Mouse (Mus musculus): ENCODE measurements around the gene Sept3. TPM values are rescaled to one million over a fixed set of nuclear protein-coding genes. Genes with fewer than 3 reads are reported as not detected.
A peak's percentile ranks its signal among the peaks of the same experiment; 100 is the strongest.

The Sept3 gene
- polyA plus RNA-seq, 1 experiment from 2014 or later, result 3.8 TPM

- H3K27ac ChIP-seq (ENCODE audit: poor library complexity, severe bottlenecking), result no peak overlapping the region
- no peak for ATAC-seq (ENCODE audit: insufficient number of reproducible peaks, low FRiP score)
- no peak overlapping the region for H3K4me3 ChIP-seq
- no peak overlapping the region for H3K9ac ChIP-seq
- no peak overlapping the region for H3K4me2 ChIP-seq
- no peaks in the 10 kb centered on the region for H3K36me3 ChIP-seq
- 0 out of 2 replicates have a peak, but pooled peaks cover 4% of the 10 kb centered on the region for H3K27me3 ChIP-seq (replicated peaks)
- WGBS, result 75% methylated on average over 3 of the region's 3 CpGs
- H3K4me1 ChIP-seq (replicated peaks), result no peaks in the 10 kb centered on the region
- H3K9me3 ChIP-seq (replicated peaks), result no peaks in the 10 kb centered on the region
Observed at GRCm38 (mm10) chr15:82307107-82307506, 32.4 kb downstream of the Sept3 start.

- no peaks in the 10 kb centered on the region for H3K9me3 ChIP-seq (replicated peaks)
- 81% methylated on average over 3 of the region's 3 CpGs for WGBS
- H3K4me3 ChIP-seq, result no peak overlapping the region
- 0 out of 2 replicates have a peak, but pooled peaks cover 4% of the 10 kb centered on the region for H3K27me3 ChIP-seq (replicated peaks)
- H3K4me1 ChIP-seq (replicated peaks), result no peaks in the 10 kb centered on the region
- no peak for ATAC-seq (ENCODE audit: insufficient number of reproducible peaks, low FRiP score)
- H3K27ac ChIP-seq (ENCODE audit: poor library complexity, severe bottlenecking), result no peak overlapping the region
- H3K9ac ChIP-seq, result no peak overlapping the region
- no peak overlapping the region for H3K4me2 ChIP-seq
- no peaks in the 10 kb centered on the region for H3K36me3 ChIP-seq
Observed at GRCm38 (mm10) chr15:82308416-82308815, 33.7 kb downstream of the Sept3 start.

GRCm38 (mm10) chr15:82317839-82318238 lies 43.1 kb downstream of the Sept3 start:
- no peak for ATAC-seq (ENCODE audit: insufficient number of reproducible peaks, low FRiP score)
- Histone ChIP-seq H3K4me1 (replicated peaks) (no peaks in the 10 kb centered on the region), H3K27ac (ENCODE audit: poor library complexity, severe bottlenecking) (no peak overlapping the region), H3K36me3 (no peaks in the 10 kb centered on the region), H3K4me3 (no peak overlapping the region), H3K27me3 (replicated peaks) (0 out of 2 replicates have a peak, but pooled peaks cover 1% of the 10 kb centered on the region), H3K9ac (no peak overlapping the region), H3K4me2 (no peak overlapping the region), H3K9me3 (replicated peaks) (no peaks in the 10 kb centered on the region; the same call in 1 of the 2 replicates)
- whole genome bisulfite sequencing, result 85% methylated on average over 6 of the region's 6 CpGs

GRCm38 (mm10) chr15:82319613-82320012 lies 44.9 kb downstream of the Sept3 start:
- ATAC-seq (ENCODE audit: insufficient number of reproducible peaks, low FRiP score), result no peak
- Histone ChIP-seq H3K36me3 (no peaks in the 10 kb centered on the region), H3K9ac (no peak overlapping the region), H3K4me2 (no peak overlapping the region), H3K4me1 (replicated peaks) (no peaks in the 10 kb centered on the region), H3K27ac (ENCODE audit: poor library complexity, severe bottlenecking) (no peak overlapping the region), H3K9me3 (replicated peaks) (no peaks in the 10 kb centered on the region; the same call in 1 of the 2 replicates), H3K27me3 (replicated peaks) (0 out of 2 replicates have a peak, but pooled peaks cover 11% of the 10 kb centered on the region), H3K4me3 (no peak overlapping the region)
- WGBS, result 57% methylated on average over 1 of the region's 1 CpGs

- no peak for ATAC-seq (ENCODE audit: insufficient number of reproducible peaks, low FRiP score)
- no peak overlapping the region for H3K27ac ChIP-seq (ENCODE audit: poor library complexity, severe bottlenecking)
- H3K36me3 ChIP-seq, result no peaks in the 10 kb centered on the region
- H3K4me1 ChIP-seq (replicated peaks), result no peaks in the 10 kb centered on the region
- no peaks in the 10 kb centered on the region; the same call in 1 of the 2 replicates for H3K9me3 ChIP-seq (replicated peaks)
- no peak overlapping the region for H3K4me2 ChIP-seq
- H3K27me3 ChIP-seq (replicated peaks), result 0 out of 2 replicates have a peak, but pooled peaks cover 11% of the 10 kb centered on the region
- H3K4me3 ChIP-seq, result no peak overlapping the region
- H3K9ac ChIP-seq, result no peak overlapping the region
- WGBS, result 79% methylated on average over 8 of the region's 8 CpGs
Observed at GRCm38 (mm10) chr15:82322195-82322594, 47.5 kb downstream of the Sept3 start.

GRCm38 (mm10) chr15:82325382-82325781 lies 50.7 kb downstream of the Sept3 start:
- no peak overlapping the region for H3K27ac ChIP-seq (ENCODE audit: poor library complexity, severe bottlenecking)
- H3K4me2 ChIP-seq, result no peak overlapping the region
- H3K9me3 ChIP-seq (replicated peaks), result no peaks in the 10 kb centered on the region; the same call in 1 of the 2 replicates
- peaks cover 22% of the 10 kb centered on the region for H3K36me3 ChIP-seq
- H3K9ac ChIP-seq, result no peak overlapping the region
- no peak overlapping the region for H3K4me3 ChIP-seq
- no peaks in the 10 kb centered on the region for H3K4me1 ChIP-seq (replicated peaks)
- no peak for ATAC-seq (ENCODE audit: insufficient number of reproducible peaks, low FRiP score)
- 62% methylated on average over 2 of the region's 2 CpGs for WGBS
- H3K27me3 ChIP-seq (replicated peaks), result 0 out of 2 replicates have a peak, but pooled peaks cover 11% of the 10 kb centered on the region

GRCm38 (mm10) chr15:82335194-82335593 lies 60.5 kb downstream of the Sept3 start:
- Histone ChIP-seq H3K36me3 (peaks cover 53% of the 10 kb centered on the region), H3K4me1 (replicated peaks) (peaks cover 17% of the 10 kb centered on the region), H3K27me3 (replicated peaks) (no peaks in the 10 kb centered on the region), H3K4me3 (no peak overlapping the region), H3K4me2 (no peak overlapping the region), H3K9ac (no peak overlapping the region), H3K27ac (ENCODE audit: poor library complexity, severe bottlenecking) (no peak overlapping the region), H3K9me3 (replicated peaks) (no peaks in the 10 kb centered on the region)
- ATAC-seq (ENCODE audit: insufficient number of reproducible peaks, low FRiP score), result no peak
- 93% methylated on average over 4 of the region's 4 CpGs for WGBS

- H3K4me1 ChIP-seq (replicated peaks), result peaks cover 32% of the 10 kb centered on the region
- H3K27ac ChIP-seq (ENCODE audit: poor library complexity, severe bottlenecking), result no peak overlapping the region
- no peaks in the 10 kb centered on the region for H3K9me3 ChIP-seq (replicated peaks)
- no peak overlapping the region for H3K9ac ChIP-seq
- H3K4me2 ChIP-seq, result no peak overlapping the region
- H3K27me3 ChIP-seq (replicated peaks), result no peaks in the 10 kb centered on the region
- 88% methylated on average over 12 of the region's 12 CpGs for WGBS
- peaks cover 40% of the 10 kb centered on the region for H3K36me3 ChIP-seq
- ATAC-seq (ENCODE audit: insufficient number of reproducible peaks, low FRiP score), result no peak
- H3K4me3 ChIP-seq, result no peak overlapping the region
Observed at GRCm38 (mm10) chr15:82336629-82337028, 61.9 kb downstream of the Sept3 start.

GRCm38 (mm10) chr15:82337875-82338274 lies 63.2 kb downstream of the Sept3 start:
- peak overlapping the region; percentile 73 for H3K9ac ChIP-seq
- no peaks in the 10 kb centered on the region for H3K9me3 ChIP-seq (replicated peaks)
- WGBS, result 22% methylated on average over 4 of the region's 4 CpGs
- peak overlapping the region; percentile 71; the same call in 1 of the 2 replicates for H3K27ac ChIP-seq (ENCODE audit: poor library complexity, severe bottlenecking)
- peaks cover 41% of the 10 kb centered on the region for H3K4me1 ChIP-seq (replicated peaks)
- H3K4me2 ChIP-seq, result peak overlapping the region; percentile 73
- peak overlapping the region; percentile 67 for H3K4me3 ChIP-seq
- ATAC-seq (ENCODE audit: insufficient number of reproducible peaks, low FRiP score), result no peak
- no peaks in the 10 kb centered on the region for H3K27me3 ChIP-seq (replicated peaks)
- peaks cover 30% of the 10 kb centered on the region for H3K36me3 ChIP-seq

GRCm38 (mm10) chr15:82338593-82339112 lies 64.0 kb downstream of the Sept3 start, which contains the start of the genes Naga, Pheta2 and Smdt1:
TSS of gene Naga (minus strand) at chr15:82338925.
TSS of gene Pheta2 (plus strand) at chr15:82338942.
TSS of gene Smdt1 (plus strand) at chr15:82338959.
- H3K36me3 ChIP-seq, result peaks cover 34% of the 10 kb centered on the region
- H3K9ac ChIP-seq, result peak within 1 kb of the TSS; percentile 73
- peak within 1 kb of the TSS; percentile 73 for H3K4me2 ChIP-seq
- peak within 1 kb of the TSS; percentile 71 for H3K27ac ChIP-seq (ENCODE audit: poor library complexity, severe bottlenecking)
- no peaks in the 10 kb centered on the region for H3K27me3 ChIP-seq (replicated peaks)
- under 1% methylated on average over 41 of the region's 41 CpGs for WGBS
- peaks cover 41% of the 10 kb centered on the region for H3K4me1 ChIP-seq (replicated peaks)
- peak; percentile 89 for ATAC-seq (ENCODE audit: insufficient number of reproducible peaks, low FRiP score)
- H3K9me3 ChIP-seq (replicated peaks), result no peaks in the 10 kb centered on the region
- peak within 1 kb of the TSS; percentile 67 for H3K4me3 ChIP-seq

- ATAC-seq (ENCODE audit: insufficient number of reproducible peaks, low FRiP score), result no peak
- Histone ChIP-seq H3K4me3 (peak overlapping the region; percentile 67), H3K36me3 (peaks cover 31% of the 10 kb centered on the region), H3K4me2 (peak overlapping the region; percentile 73), H3K4me1 (replicated peaks) (peaks cover 41% of the 10 kb centered on the region), H3K27me3 (replicated peaks) (no peaks in the 10 kb centered on the region), H3K9ac (peak overlapping the region; percentile 73; the same call in 1 of the 2 replicates), H3K27ac (ENCODE audit: poor library complexity, severe bottlenecking) (peak overlapping the region; percentile 71), H3K9me3 (replicated peaks) (no peaks in the 10 kb centered on the region)
- WGBS, result 55% methylated on average over 10 of the region's 10 CpGs
Observed at GRCm38 (mm10) chr15:82339150-82339549, 64.5 kb downstream of the Sept3 start.
